Mouse (Mus musculus) A20 (cell line): Measurements from ENCODE around the gene Cdk11b.
"Not testable (repeated sequence)": the region's sequence is repeated elsewhere in the genome, so short reads cannot be mapped to it uniquely, and the experiment has no call there.

Source experiments
- DNase-seq: peaks from one replicate; pipeline ENCODE4 v3.0.0-alpha.2; 2011; ENCODE audit warnings: low read depth, low spot score

Gene Cdk11b

DNA sequence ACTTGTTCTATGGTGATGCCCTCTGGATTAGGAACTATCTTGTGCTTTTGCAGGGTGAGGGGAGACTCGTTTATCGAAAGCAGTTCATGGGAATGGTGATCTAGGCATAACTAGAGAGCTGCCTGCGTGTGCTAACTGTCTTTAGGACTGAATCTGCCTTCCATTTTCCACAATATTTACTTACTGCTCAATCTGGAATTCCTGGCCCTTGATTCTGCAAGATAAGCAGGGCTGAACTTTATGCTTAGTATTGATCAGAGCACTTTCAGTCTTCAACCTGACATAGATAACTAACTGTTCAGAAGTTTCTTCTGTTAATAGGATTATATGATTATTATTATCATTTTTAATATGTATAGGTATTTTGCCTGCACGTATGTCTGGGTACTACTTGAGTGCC, 19.5 kb upstream of the Cdk11b start:
- no peak for DNase-seq

DNA sequence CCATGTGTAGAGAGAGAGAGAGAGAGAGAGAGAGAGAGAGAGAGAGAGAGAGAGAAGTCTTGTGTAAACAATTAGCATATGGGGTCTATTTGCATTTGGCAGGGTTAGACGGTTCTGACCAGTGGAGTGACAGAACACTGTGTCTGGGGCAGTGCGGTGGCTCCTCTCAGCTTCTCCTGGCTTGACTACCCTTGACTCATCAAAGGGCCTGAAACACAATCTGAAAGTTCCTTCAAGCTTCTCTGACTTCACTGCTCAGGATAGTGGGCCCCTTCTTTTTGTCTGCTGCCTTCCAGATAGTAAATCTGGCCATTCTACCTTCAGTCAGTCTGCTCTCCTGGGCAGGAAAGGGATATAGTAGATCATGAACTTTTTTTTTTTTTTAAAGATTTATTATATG, 17.8 kb upstream of the Cdk11b start:
- no peak for DNase-seq

DNA sequence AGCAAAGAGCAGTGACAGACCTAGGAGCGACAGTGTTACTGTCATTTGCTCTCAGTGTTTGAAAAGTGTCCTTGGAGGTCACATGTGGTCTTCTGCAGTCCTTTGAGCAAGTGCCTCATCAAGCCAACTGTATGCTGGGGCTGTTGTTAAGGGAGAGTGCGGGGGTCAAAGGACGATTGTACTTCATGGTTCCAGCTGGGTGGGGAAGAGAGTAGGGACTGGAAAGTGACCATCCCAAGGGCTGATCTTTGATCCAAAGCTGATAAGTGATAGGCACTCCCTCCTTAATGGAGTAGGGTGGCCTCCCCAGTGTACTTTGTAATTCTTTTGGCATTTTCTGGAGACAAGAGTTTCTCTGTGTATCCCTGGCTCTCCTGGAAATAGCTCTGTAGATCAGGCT, 12.8 kb upstream of the Cdk11b start:
- no peak for DNase-seq

DNA sequence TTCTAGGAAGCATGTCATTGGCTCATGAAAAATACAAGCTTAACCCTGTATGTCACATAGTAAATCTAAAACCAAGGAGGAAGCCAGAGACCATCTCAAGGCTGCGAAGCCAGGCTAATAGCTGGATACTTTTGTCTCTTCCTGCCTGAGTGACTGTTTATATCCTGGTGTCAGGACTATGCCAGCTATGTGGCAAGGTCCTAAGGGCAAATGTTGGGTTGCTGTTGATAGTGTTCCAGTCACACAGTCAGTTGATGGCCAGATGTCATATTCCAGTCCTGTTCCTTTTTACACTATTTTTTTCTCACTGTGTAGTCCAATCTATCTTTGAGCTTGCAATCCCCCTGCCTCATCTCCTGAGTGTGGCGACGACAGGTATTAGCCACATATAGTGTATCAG, 11.4 kb upstream of the Cdk11b start:
- no peak for DNase-seq

DNA sequence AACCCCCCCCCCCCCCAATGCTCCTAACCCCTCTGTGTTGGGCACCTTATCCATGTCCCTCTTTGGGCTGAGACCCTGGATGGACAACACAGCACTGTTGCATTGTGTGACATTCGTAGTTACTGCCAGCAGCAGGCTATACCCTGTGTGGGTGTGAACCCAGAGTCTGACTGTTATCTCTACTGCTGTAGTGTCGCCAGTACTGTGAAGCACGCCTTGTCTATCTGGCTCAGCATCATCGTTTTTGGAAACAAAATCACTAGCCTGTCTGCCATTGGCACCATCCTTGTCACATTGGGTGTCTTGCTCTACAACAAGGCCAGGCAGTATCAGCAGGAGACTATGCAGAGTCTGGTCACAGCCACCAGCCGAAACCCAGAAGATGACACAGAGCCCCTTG, 6.3 kb upstream of the Cdk11b start:
- no peak for DNase-seq

DNA sequence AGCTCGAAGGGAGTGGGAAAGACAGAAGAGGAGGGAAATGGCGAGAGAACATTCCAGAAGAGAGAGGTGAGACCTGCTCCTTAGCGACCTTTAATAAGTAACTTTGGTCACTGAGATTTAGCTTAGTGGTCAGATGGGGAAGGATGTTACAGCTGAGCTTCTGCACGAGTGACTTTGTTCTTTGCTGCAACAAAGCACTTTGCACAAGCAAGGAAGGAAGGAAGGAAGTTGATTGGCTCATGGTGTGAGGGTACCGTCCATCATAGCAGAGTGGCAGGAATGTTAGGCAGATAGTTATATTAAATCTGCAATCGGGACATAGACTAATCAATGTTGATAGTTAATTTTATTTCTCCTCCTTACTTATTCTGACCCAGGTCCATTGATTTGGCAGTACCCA, 5.6 kb downstream of the Cdk11b start:
- no peak for DNase-seq

DNA sequence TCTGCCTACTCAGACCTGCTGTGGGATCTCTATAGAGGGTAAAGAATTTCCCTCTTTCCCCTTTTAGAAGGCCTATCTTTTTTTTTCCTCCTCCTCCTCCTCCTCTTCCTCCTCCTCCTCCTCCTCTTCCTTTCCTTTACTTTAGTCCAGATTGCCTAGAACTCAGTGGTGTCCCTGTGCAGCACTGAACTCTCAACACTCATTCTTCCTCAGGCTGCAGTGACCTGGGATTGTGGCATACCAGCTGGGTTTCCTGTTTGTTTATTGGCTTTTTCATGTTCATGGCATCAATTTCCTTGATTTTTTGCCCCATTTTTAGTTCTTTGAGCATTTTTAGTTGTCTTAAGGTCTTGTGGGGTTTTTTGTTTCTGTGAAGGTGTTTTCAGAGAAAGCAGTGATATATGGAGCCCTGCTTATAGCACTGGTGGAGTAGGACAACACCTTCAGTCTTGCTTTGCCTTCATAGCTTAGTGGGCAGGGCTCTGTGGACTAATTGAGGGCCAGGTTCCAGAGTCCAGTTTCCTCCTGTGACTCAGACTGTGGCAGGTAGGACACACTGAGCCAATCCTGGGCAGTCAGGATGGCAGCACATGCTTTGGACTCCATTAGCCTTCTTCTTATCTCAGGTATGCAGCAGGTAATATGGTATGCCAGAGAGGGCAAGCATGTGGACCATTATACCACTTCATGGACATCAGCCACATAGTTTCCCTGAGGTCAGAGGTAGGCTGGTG, 11.3 kb downstream of the Cdk11b start:
- DNase-seq, result no peak

DNA sequence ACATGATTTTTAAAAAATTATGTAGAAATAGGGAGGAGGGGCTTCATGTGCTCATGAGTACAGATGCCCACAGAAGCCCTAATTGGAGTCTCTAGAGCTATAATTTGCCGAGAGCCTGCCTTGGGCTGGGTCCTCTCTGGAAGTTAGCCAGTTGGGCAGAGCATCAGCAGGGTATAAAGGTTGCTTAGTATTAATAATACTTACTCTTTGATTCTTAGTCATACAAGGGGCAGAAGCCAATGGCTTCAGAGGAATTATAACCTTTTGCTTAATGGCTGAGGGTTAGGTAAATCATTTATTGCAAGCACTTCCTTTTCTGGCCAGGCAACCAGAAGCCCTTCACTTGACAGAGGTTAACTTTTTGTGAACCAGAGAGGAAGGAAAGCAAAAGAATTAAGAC, 18.9 kb downstream of the Cdk11b start:
- DNase-seq, result no peak

DNA sequence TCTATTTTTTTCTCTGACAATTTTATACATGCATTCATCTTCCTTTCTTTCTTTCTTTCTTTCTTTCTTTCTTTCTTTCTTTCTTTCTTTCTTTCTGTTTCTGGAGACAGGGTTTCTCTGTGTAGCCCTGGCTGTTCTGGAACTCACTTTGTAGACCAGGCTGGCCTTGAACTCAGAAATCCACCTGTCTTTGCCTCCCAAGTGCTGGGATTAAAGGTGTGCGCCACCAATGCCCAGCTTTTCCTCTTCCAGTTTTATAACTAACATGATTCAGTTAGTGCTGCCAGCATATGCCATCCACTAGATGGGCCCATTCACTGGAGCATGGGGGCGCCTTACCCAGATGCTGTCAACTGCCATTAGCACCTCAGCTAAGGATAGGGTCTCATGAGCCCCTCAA, 20.7 kb downstream of the Cdk11b start, which contains the start of gene Gm10563:
Gm10563 (minus strand) TSS at position 101 of the 400 bp plus-strand sequence.
- not testable (repeated sequence) for DNase-seq

DNA sequence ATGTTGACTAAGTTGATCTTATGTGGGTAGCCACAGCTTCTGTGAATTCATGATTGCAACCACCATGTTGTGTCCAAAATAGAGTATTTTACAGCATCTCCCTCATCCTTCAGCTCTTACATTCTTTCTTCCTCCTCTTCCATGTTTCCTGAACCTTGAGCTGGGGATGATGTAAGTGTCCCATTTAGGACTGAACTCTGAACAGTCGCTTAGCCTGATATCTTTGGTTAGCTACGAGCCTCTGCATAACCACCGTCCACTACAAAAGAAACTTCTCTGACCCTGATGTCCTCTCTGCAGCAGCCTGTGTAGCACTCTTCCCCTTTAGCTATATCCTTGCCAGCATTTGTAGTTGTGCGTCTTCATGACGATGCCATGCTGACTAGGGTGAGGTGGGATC, 21.1 kb downstream of the Cdk11b start:
- no peak for DNase-seq

DNA sequence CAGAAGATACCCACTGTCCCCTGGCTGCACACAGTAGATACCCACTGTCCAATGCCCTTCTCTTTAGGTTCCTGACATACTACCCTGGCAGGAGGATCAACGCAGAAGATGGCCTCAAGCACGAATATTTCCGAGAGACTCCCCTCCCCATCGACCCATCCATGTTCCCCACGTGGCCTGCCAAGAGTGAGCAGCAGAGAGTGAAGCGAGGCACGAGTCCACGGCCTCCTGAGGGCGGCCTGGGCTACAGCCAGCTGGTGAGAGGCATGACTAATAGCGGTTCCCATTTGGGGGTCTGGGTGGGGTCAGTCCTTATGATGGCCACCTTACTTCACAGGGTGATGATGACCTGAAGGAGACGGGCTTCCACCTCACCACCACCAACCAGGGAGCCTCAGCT, 24.7 kb downstream of the Cdk11b start:
- no peak for DNase-seq

DNA sequence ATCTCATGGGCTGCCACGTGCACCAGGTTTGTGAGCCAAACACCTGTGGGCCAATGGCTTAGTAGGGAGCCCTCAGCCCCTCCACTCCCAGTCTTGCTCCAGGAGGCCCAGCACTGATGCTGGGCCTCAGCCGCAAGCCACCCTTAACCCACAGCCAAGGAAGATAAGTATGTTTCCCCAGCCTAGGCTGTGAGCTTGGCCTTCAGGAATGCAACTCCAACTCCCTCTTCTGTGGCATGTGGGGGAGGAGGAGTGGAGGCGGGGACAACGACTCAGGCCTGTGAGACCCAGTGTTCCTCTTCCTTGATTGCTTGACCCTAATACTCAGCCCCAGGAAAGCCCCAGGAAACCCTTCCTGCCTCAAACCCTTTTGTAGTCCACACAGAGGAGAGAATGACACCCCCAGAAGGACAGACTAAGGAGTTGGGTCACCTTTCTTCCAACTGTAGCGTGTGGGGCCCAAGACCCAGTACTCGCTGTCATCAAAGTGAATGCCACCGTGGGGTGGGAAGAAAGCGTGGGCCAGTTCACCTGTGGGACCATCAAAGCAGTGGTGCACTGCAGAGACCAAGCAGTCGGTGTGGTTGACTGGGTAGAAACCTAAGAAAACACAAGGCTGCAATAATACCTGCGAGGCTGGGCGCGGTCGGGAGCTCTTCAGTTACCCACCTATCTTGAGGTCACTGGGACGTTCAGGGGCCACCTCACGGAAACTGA, 27.1 kb downstream of the Cdk11b start:
- DNase-seq, result no peak

DNA sequence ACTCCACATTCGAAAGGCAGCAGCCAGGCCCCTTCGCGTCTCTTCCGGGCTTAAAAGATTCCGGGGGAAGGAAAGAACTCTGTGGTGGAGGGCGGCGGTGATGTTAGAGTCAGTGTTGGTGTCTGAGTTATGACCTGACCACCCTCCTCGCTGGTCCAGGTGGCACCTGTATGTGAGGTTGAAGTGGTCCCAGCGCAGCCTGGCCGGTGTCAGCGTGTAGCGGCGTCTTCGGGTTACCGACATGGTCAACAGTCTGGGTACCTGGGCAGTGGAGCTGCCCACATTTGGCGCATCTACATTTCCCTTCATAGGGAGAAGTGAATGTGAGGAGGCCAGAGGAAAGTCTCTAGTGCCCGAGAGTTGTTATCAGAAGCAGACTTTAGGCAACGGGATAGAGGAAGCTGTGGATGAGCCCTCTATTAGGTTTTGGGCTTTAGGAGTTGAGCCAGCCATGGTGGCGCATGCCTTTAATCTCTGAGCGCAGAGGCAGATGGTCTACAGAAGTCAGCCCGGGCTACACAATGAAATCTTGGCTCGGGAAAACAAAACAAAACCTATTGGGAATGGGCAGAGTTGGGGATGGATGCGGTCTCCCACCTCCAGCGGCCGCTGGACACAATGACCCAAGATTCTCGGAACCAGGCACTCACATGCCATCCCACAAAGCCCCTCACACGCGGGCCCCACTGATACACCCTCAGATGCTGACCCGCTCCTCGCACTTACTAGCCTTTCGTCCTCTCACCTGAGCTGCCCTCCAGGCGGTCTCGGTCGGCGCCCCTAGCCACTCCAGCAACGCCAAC, 27.8 kb downstream of the Cdk11b start:
- DNase-seq, result no peak

DNA sequence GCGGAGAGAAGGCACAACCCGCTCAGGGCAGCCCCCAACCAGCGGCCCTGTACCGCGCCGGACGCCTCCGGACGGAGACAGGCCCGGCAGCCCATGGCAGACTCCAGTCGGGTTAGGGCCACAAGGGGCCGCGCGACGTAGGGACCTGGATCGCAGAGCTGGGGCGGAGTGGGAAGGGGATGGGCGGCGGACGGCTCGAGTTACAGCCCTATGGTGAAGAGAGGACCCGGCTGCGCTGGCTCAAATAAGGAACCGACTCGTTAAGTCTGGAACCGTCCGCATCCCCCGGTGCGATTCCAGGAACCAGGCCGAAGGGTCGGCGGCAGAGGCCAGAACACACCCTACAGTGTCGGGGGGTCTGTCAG, 28.4 kb downstream of the Cdk11b start, which contains the start of gene Mmp23:
Mmp23 (minus strand) TSS at position 299 of the 365 bp plus-strand sequence.
- DNase-seq, result no peak

DNA sequence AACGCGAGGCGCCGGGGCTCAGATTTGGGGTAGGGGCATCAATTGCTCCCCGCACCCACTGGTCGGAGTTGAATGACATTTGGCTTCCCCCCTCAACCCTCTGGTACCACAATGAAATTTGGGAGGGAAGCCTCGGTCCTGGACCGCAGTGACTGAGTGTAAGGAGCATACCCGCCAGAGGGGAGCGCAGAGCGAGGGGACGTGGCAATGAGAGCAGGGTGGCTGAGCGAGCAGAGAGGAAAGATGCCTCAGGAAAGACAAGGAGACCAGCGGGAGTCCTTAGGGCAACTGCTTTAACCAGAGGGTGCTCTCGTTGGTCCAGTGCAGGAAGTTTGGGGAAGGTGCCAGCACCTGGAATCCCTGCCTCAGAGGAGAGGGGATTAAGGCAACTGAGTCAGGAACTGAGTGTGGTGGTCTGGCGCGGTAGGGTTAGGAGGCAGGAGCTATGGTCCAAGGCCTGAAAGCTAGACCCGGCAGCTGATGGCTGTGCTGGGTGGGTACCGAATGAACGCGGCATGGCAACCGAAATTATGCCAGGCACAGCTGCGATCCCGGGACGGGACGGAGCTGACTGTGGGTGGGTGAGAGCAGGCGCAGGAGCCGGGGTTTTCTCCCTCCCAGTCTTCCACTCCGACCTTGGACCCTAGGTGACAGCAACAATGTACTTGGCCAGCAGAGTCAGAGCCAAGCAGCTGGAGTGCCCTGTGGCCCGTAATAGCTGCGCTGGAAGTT, 29.0 kb downstream of the Cdk11b start:
- no peak for DNase-seq

DNA sequence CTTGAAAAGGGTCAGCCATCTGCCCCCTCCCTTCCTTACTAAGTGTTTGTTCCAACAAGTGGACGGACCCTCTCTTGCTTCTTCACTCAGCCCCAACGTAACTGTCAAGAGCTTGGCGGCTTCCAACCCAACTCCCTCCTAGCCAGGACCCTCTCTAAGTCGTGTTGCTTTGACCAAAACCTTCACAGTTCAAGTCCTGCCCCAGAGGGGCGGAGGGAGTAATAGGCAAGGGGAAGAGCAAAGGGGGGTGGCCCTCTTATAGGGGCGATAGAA, 29.5 kb downstream of the Cdk11b start:
- DNase-seq, result no peak

DNA sequence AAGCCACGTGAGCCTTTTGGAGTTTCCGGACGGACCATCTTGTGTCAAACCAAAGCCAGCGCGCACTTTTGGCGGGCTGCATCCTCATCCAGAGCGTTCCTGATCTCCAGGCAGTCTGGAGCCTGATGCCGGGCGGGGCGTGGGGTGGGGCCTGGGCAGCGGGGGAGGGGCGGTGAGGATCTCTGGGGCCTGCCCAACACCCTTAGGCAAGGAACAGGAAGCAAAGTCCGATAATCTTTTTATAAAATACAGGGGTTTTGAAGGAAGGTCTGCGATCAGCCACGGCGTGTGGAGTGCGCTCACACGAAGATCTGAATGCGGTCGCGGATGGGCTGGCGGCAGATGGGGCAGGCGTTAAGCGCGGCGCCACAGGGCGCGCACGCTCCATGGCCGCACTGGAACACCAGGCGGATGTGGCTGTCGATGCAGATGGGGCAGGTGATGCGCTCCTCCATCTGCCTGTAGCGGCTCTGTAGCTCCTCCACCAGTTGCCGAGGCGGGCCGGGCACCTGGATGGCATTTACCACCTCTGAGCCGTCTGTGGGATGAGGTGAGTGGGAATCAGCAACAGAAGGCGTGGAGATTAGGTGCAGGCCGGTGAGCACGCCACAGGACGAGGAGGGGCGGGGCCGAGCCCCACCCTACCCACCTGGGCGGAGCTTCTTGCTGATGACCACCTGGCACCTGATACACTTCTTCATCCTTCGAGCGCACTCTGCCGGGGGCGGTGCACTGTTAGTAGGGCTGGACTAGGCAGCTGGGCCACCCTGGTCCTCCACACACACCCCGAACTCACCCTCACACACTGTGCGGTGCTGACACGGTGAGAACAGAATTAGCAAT, 30.0 kb downstream of the Cdk11b start:
- peak; percentile 92 for DNase-seq

DNA sequence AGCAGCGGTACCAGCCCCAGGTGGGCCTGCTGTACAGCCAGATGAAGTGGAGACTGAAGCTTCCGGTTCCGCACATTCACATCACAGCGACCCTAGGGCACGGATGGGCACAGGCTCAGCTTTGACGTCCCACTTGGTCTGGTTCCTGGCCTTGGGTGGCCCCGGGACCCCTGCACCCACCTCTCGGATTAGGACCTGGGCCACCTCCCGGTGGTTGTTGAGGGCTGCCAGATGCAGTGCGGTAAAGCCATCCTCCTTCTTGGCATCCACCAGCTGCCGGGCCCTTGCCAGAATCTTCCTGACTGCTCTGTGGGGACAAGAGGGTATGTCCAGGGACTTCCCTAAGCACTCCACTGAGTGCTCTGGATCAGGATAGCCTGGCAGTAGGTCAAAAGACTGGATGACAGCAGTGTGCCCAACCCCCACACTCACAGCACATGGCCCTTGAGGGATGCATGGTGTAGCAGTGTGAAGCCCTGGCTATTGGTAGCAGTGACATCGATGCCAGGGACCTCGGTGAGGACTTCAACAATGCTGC, 31.6 kb downstream of the Cdk11b start:
- no peak for DNase-seq

DNA sequence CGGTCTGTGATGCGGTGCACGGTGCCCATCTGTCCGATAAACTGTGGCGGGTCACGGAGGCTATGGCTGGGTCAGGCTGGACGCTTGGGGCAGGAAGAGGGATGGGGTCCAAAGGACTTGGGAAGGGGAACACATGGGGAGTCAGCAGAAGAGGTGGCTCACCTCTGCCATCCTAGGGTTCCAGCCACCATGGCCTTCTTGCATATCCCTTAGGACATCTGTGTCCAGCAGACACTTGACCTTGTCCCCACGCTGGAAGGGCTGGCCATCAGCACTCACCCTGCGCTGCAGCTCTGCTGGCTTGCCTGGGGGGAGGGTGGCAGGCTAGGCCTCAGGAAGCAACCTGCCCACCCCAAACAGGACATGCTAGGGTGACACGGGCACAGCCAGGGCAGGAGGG, 34.3 kb downstream of the Cdk11b start:
- no peak for DNase-seq

DNA sequence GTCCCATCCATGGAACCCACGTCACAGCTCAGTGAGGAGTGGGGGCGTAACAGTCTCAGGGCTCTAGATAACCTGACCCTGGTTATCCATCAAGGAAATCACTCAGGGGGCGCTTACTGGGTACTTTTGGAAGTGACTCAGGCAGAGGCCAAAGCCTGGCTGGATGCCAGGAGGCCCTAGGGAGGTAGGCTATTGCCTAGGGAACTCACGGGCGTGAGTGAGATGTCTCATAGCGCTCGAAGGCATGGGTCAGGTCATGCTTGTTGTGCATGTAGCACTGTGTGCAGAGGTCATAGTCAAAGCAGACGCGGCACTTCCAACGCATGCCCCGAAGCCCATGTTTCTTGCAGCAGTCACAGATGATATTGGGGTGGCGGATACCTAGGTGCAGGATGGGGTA, 36.0 kb downstream of the Cdk11b start:
- no peak for DNase-seq

DNA sequence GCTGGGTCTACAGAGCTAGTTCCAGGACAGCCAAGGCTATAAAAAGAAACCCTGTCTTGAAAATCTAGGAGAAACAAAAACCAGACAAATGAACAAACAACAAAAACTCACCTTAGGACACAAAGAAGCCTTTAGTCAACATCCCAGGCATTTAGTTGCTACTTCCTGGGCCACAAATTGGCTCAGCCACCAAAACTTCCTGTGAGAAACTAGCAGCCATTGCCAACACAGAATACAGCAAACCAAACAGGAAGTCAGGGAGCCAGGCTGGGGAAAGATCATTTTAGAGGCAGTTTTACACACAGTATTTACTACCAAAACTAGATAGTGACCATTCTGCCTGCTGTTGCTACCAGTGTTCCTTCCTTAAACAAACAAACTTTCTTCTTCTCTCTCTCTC, 42.2 kb downstream of the Cdk11b start:
- DNase-seq, result no peak
